ENCODE assay signal across 24 mouse cellular contexts in genomic region chr15:94600145-94600707, GRCm38 (mm10). TPM values are rescaled to one million over a fixed set of nuclear protein-coding genes. Genes with fewer than 3 reads are reported as not detected.
"Had no signal": no experiment of that assay in that cellular context is flagged by ENCODE, and none has a peak within 500 bp of the region (broad histone marks: within the 10 kb centered on the region; RNA-seq: fewer than 3 reads in every experiment).

No protein-coding gene starts in this region.

- H3K9ac ChIP-seq: hindbrain, embryonic 12.5 days; hindbrain, embryonic 14.5 days; limb, embryonic 13.5 days; limb, embryonic 15.5 days; liver, embryonic 12.5 days; liver, embryonic 14.5 days had no signal

- ATAC-seq: hindbrain, embryonic 16.5 days; liver, embryonic 12.5 days had no signal

- H3K27ac ChIP-seq: heart, embryonic 10.5 days; hindbrain, embryonic 10.5 days; hindbrain, embryonic 12.5 days; hindbrain, embryonic 14.5 days; limb, embryonic 13.5 days; limb, embryonic 15.5 days; liver, embryonic 12.5 days; liver, embryonic 14.5 days had no signal

- H3K9me3 ChIP-seq: heart, embryonic 10.5 days; hindbrain, embryonic 10.5 days; hindbrain, embryonic 12.5 days; limb, embryonic 13.5 days; limb, embryonic 15.5 days; liver, embryonic 12.5 days had no signal

- DNase-seq: gastrocnemius, postnatal 10 days; gastrocnemius, postnatal 25 days; heart, adult 18-20 months; heart, postnatal 10 days; heart, postnatal 4 days; kidney, adult 18-20 months; kidney, adult 8-10 months; kidney, postnatal 10 days; kidney, postnatal 25 days; layer of hippocampus, adult 9-11 months; layer of hippocampus, postnatal 36 days; left cerebral cortex, postnatal 4 days; lung, adult 18-20 months had no signal

- H3K4me1 ChIP-seq: limb, embryonic 13.5 days; limb, embryonic 15.5 days had no signal

- H3K36me3 ChIP-seq: heart, embryonic 10.5 days; hindbrain, embryonic 10.5 days; hindbrain, embryonic 12.5 days; limb, embryonic 13.5 days; limb, embryonic 15.5 days; liver, embryonic 12.5 days had no signal

- H3K4me3 ChIP-seq: heart, embryonic 10.5 days; hindbrain, embryonic 10.5 days; hindbrain, embryonic 12.5 days; limb, embryonic 13.5 days; limb, embryonic 15.5 days; liver, embryonic 12.5 days had no signal

- H3K4me2 ChIP-seq: hindbrain, embryonic 12.5 days; hindbrain, embryonic 14.5 days; limb, embryonic 13.5 days; limb, embryonic 15.5 days; liver, embryonic 12.5 days had no signal

- H3K27me3 ChIP-seq: hindbrain, embryonic 12.5 days; limb, embryonic 13.5 days; limb, embryonic 15.5 days had no signal

RNA-seq across cellular contexts. Expression of gene Tmem117, which starts 28.8 kb away (rescaled TPM):
- total RNA-seq: granulocyte monocyte progenitor cell, adult 5-6 weeks had no signal
- polyA plus RNA-seq: liver, adult 2 months; liver, embryonic 12.5 days; liver, embryonic 14.5 days had no signal
